Mouse (Mus musculus): ENCODE results near the gene Dock2. TPM values are rescaled to one million over a fixed set of nuclear protein-coding genes. Genes with fewer than 3 reads are reported as not detected.

Dock2 gene
- total RNA-seq, 4 experiments from 2014 or later = 0.39 to 0.67 (median 0.50) TPM

DNA sequence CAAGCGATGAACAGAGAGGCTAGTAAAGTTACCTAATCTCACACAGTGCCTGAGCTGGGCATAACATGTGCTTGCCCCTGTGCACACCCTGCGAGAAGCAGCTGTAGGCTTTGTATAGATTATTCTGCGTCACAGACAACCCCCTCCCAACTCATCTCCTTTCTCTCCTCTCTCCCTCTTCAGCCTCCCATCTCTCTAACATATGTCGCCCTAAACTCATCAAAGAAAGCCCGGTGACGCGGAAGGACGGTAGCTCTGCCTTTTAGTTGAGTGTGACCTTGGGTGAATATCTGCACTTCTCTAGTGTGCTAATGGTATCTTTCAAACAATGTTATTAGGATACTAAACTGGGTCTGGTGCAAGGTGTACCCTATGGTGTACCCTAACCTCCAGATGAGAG lies 13.7 kb downstream of the Dock2 start:
- DNase-seq (ENCODE audit: low spot score in 2 of 2) = no peak

GRCm38 (mm10) chr11:34769396-34769795 lies 14.3 kb downstream of the Dock2 start:
- DNase-seq (ENCODE audit: low spot score in 2 of 2) = no peak

GRCm38 (mm10) chr11:34763739-34764361 lies 19.8 kb downstream of the Dock2 start:
- no peak for DNase-seq (ENCODE audit: low spot score in 2 of 2)

GRCm38 (mm10) chr11:34762570-34763127 lies 21.0 kb downstream of the Dock2 start:
- DNase-seq (ENCODE audit: low spot score in 2 of 2) = no peak

DNA sequence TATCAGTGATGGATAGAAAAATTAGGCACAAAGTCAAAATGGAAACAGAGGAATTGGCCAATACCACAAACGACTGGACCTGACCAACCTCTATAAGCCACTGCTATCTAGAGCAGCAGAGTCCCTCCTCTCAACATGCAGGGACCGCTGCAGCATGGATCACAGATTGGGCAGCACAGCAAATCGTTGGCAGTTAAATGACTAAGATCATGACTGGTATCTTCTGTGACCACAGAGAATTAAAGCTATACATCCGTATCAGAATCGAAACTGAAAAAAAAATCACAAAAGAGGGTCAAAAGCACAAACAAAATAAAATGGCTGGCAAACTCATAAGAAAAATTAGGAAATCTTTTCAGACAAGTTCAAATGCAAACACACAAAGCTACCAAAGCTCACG lies 21.6 kb downstream of the Dock2 start:
- DNase-seq (ENCODE audit: low spot score in 2 of 2) = no peak

DNA sequence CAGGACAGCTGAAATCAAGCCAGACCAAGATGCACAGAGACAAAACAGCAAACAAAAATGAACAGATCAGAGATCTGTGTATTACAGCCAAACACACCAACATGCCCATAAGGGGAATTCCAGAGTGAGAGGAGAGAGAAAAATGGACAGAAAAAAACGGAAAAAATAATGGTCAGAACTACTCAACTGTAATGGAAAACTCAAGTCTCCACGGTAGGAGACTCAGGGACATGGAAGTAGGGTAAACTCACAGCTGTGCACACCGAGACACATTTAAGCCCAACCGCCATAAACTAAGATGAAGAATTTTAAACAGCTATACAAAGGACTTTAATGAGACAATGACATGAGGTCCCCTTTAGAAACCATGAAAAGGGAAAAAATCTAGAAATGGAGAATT lies 24.1 kb downstream of the Dock2 start:
- no peak for DNase-seq (ENCODE audit: low spot score in 2 of 2)

DNA sequence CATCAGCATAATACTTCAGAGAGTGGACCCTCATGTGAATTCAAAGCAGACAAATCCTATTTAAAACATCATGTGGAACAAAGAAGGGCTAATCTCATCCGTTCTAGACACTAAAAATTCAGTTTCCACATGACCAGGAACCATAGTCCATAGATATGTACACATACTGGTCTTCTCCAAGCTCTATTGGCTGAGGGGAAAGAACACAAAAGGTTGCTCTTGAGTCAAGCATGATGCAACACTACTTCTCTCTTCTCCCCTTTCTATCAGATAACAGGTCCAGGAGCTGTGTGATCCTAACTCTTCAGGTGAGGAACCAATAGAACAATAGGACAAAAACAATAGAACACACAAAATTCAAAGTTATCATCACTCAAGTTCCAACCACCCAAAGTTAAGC lies 42.6 kb downstream of the Dock2 start:
- no peak for DNase-seq (ENCODE audit: low spot score in 2 of 2)

GRCm38 (mm10) chr11:34739816-34740215 lies 43.9 kb downstream of the Dock2 start:
- no peak for DNase-seq (ENCODE audit: low spot score in 2 of 2)

DNA sequence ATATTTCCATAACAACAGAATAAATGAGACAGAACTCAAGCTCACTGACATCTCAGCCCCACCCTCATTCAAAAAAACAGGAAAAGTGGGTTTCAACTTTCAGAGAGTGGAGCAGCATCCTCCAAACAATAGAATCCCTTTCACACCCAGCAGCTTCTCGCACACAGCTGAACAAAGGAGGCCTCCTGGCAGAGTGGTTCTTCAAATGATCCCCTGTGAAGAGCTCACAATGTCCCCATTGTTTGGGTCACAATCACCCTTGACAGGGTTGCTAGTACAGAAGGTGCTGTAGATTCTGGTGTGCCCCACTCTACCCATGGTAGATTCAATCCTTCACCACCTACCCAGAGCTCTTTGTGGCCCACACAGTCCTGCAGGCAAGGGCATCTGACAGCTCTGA lies 44.7 kb downstream of the Dock2 start:
- DNase-seq (ENCODE audit: low spot score in 2 of 2) = no peak

GRCm38 (mm10) chr11:34737193-34737592 lies 46.5 kb downstream of the Dock2 start:
- no peak for DNase-seq (ENCODE audit: low spot score in 2 of 2)

GRCm38 (mm10) chr11:34734033-34734432 lies 49.7 kb downstream of the Dock2 start:
- no peak for DNase-seq (ENCODE audit: low spot score in 2 of 2)

DNA sequence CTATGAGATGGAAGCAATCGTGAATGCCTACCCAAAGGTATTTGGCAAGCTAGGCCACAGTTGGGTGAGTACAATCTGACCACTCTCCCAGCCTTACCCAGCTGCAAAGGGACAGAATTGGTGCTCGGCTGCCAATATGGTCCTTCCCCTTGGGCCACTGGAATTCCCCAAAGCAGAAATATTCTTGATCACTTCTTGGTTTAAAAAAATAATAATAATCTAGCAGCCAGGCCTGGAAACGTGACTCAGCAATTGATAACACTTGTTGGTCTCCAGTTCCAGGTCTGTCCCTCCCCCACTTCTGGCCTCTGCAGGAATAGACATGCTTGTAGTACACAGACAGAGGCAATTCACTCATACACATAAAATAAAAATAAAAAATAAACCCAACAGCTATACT lies 56.2 kb downstream of the Dock2 start:
- no peak for DNase-seq (ENCODE audit: low spot score in 2 of 2)

DNA sequence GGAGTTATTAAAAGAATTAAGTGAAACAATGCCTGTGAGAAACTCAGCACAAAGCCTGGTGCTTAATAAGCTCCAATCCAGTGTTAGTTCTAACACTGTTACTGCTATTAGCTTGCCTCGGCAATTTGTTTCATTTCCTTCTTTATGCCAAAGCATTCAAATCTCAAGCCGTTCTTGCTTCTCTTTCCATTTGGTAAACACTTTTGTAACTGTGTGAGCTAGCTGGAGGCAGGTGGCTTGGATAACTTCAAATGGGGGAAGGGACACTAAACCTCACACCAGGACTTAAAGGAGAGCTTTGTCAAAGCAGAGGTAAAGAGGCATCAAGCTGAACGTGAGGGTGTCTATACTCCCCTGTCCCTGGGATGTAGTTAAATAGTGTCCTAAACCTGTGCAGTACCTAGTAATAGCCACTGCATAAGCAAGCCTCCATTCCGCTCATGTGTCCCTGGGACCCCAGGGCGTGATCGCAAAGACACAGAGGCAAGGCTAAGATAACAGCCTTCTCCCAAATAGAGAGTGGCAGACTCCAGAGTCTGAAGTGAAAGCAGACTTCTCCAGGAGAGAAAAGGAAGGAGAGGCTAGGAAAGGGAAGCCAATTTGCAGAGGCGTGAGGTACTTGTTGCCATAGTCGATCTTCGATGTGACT lies 56.9 kb downstream of the Dock2 start:
- no peak for DNase-seq (ENCODE audit: low spot score in 2 of 2)

- no peak for DNase-seq (ENCODE audit: low spot score in 2 of 2)
Measured at GRCm38 (mm10) chr11:34713360-34713759, 70.3 kb downstream of the Dock2 start.

- DNase-seq (ENCODE audit: low spot score in 2 of 2) = no peak
Measured at GRCm38 (mm10) chr11:34708278-34708677, 75.4 kb downstream of the Dock2 start.

GRCm38 (mm10) chr11:34707360-34707759 lies 76.3 kb downstream of the Dock2 start:
- no peak for DNase-seq (ENCODE audit: low spot score in 2 of 2)

DNA sequence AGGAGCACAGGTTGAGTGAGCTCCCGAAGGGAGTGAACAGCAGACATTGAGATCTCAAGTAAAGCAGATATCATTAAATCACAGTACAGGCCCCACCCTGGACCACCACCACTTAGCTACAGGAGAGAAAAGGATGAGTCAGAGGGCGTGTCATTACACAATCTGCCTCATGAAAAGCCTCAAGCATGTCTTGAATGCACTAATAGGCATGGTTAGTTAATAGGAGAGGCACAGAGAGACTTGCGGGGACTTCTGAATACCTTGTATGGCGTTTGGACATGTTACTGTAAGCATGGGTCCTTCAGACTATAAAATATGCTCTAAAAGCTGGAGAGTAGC lies 78.6 kb downstream of the Dock2 start:
- DNase-seq (ENCODE audit: low spot score in 2 of 2) = no peak

DNA sequence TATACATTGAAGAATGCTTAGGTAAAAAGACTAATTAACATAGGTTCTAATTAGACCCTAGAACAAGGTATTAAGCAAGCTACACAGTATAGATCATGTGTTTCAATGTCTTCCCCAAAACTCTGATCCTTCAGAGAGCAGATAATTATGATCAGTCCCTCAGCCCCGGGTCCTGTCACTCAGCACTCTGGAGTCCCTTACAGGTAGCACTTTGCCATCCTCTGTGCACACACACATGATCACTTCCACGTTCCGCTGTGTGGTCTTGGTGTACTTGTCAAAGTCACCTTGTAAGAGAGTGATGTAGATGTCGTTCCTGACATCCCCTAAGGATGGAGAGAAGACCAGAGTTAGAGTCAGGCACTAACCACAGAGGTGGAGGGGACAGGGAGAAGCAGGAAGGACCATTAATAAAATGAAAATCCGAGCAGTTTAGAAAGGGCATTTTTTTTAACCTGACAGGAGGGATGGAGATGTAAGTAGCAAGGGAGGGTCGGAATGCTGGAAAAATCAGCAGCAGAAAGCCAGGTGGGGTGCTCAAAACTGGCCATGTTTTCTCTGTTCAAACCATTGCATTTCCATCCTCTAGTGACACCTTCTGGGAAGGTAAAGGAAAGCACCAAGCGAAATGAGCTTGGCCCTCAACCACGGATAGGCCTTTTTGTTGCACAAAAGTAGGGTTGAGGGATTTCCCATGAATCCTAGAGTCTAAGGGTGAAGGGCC lies 79.1 kb downstream of the Dock2 start:
- no peak for DNase-seq (ENCODE audit: low spot score in 2 of 2)

GRCm38 (mm10) chr11:34703851-34704250 lies 79.8 kb downstream of the Dock2 start:
- DNase-seq (ENCODE audit: low spot score in 2 of 2) = no peak

- no peak for DNase-seq (ENCODE audit: low spot score in 2 of 2)
Measured at GRCm38 (mm10) chr11:34681790-34682189, 101.9 kb downstream of the Dock2 start.

DNA sequence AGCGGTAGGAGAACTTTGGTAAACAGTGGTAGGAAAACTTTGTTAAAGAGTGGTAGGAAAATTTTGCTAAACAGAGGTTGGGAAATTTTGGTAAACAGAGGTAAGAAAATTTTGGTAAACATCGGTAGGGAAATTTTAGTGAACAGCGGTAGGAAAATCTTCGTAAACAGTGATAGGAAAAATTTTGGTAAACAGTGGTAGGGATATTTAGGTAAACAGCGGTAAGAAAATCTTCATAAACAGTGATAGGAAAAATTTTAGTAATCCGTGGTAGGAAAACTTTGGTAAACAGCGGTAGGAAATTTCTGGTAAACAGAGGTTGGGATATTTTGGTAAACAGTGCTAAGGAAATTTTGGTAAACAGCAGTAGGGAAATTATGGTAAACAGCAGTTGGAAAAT lies 239.1 kb downstream of the Dock2 start:
- no peak for DNase-seq (ENCODE audit: low spot score in 2 of 2)

GRCm38 (mm10) chr11:34532131-34532530 lies 251.6 kb downstream of the Dock2 start:
- no peak for DNase-seq (ENCODE audit: low spot score in 2 of 2)

DNA sequence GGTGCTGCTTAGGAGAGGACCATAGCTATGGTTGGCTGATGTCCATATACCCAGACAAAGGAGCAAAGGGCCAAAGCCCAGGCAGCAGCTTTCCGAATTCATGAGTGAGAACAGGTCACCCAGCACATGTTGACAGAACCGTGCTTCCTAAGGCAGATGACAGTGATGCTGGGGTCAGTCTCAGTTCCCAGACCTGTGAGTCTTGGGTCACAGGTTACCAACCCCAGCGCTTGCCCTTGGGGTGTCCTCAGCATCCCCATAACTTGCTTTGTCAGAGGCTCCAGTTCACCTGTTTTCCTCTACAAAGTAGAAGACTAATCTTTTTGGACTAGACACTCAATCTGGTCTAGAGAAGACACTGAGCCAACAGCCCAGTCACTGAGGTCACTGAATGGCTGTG lies 252.7 kb downstream of the Dock2 start:
- DNase-seq (ENCODE audit: low spot score in 2 of 2) = no peak
